Mouse (Mus musculus) retina, adult 2 months (tissue): ENCODE measurements around the gene Nat8f6.
A peak's percentile ranks its signal among the peaks of the same experiment; 100 is the strongest.
"Not testable (repeated sequence)": the region's sequence is repeated elsewhere in the genome, so short reads cannot be mapped to it uniquely, and the experiment has no call there.

ENCODE experiments used
- DNase-seq: peaks from one replicate; pipeline ENCODE4 v3.0.0-alpha.2; 2012; ENCODE audit warnings: low read depth, low spot score

The Nat8f6 gene

GRCm38 (mm10) chr6:85836098-85836497 lies 15.3 kb upstream of the Nat8f6 start:
- DNase-seq = not testable (repeated sequence)

- DNase-seq = not testable (repeated sequence)
These were observed 14.3 kb upstream of the Nat8f6 start for GRCm38 (mm10) chr6:85835104-85835503.

GRCm38 (mm10) chr6:85834504-85835100 lies 13.8 kb upstream of the Nat8f6 start:
- DNase-seq = not testable (repeated sequence)

- DNase-seq = no peak
These were observed 11.1 kb upstream of the Nat8f6 start, which contains the start of gene Nat8 for GRCm38 (mm10) chr6:85831796-85832321. Nat8 (minus strand) TSS chr6:85832082.

- DNase-seq = no peak
These were observed 8.7 kb upstream of the Nat8f6 start for GRCm38 (mm10) chr6:85829462-85829861.

- DNase-seq = no peak
These were observed 5.1 kb upstream of the Nat8f6 start for GRCm38 (mm10) chr6:85825886-85826285.

- DNase-seq = no peak
These were observed 2.8 kb upstream of the Nat8f6 start for GRCm38 (mm10) chr6:85823382-85824090.

- DNase-seq = no peak
These were observed 1.5 kb upstream of the Nat8f6 start for GRCm38 (mm10) chr6:85822286-85822685.

- DNase-seq = no peak
These were observed 2.4 kb downstream of the Nat8f6 start for GRCm38 (mm10) chr6:85818338-85818737.

GRCm38 (mm10) chr6:85813339-85813738 lies 7.4 kb downstream of the Nat8f6 start:
- no peak for DNase-seq

- DNase-seq = not testable (repeated sequence)
These were observed 9.7 kb downstream of the Nat8f6 start for GRCm38 (mm10) chr6:85810942-85811537.

GRCm38 (mm10) chr6:85810514-85810913 lies 10.2 kb downstream of the Nat8f6 start:
- DNase-seq = not testable (repeated sequence)

- not testable (repeated sequence) for DNase-seq
These were observed 11.0 kb downstream of the Nat8f6 start for GRCm38 (mm10) chr6:85809784-85810183.

GRCm38 (mm10) chr6:85803180-85803579 lies 17.6 kb downstream of the Nat8f6 start:
- not testable (repeated sequence) for DNase-seq

GRCm38 (mm10) chr6:85765532-85765931 lies 55.2 kb downstream of the Nat8f6 start, which contains the start of gene Nat8f3:
Nat8f3 (minus strand) TSS chr6:85765754.
- peak; percentile 6 for DNase-seq

- not testable (repeated sequence) for DNase-seq
These were observed 57.4 kb downstream of the Nat8f6 start for GRCm38 (mm10) chr6:85763127-85764070.

GRCm38 (mm10) chr6:85762678-85763077 lies 58.1 kb downstream of the Nat8f6 start:
- not testable (repeated sequence) for DNase-seq
